Mouse (Mus musculus) activated CD4-positive, CD25-positive, alpha-beta regulatory T cell, adult 4 months (primary cell): Measurements from ENCODE around the gene Nptn. TPM values are rescaled to one million over a fixed set of nuclear protein-coding genes. Genes with fewer than 3 reads are reported as not detected.
"Not testable (repeated sequence)": the region's sequence is repeated elsewhere in the genome, so short reads cannot be mapped to it uniquely, and the experiment has no call there.

Experiments
- ATAC-seq: one replicate; pipeline ENCODE4 v1.8.0; 2017
- polyA plus RNA-seq, 2 experiments: library from polyadenylated mRNA; unstranded; fragments of 100-300 nt; shearing (Covaris generic); gene quantifications; one replicate each; pipeline ENCODE4 v1.2.1; 2017

The Nptn gene
- polyA plus RNA-seq, 2 experiments from 2014 or later = 106 to 119 TPM

DNA sequence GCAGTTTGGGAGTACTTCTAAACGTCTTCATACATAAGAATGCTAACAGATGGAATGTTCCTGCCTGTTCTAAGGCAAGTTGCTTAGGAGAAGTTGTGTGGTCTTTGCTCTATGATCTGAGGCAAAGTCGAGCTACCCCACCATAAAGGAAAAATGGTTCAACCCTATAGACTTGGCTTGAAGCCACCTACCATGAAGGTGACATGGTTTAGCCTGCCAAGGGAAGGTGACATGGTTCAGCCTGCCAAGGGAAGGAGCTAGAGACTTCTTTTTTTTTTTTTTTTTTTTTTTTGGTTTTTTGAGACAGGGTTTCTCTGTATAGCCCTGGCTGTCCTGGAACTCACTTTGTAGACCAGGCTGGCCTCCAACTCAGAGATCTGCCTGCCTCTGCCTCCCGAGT is 16.1 kb upstream of the Nptn start:
- not testable (repeated sequence) for ATAC-seq

GRCm38 (mm10) chr9:58567682-58568081 is 14.4 kb upstream of the Nptn start:
- ATAC-seq = no peak

DNA sequence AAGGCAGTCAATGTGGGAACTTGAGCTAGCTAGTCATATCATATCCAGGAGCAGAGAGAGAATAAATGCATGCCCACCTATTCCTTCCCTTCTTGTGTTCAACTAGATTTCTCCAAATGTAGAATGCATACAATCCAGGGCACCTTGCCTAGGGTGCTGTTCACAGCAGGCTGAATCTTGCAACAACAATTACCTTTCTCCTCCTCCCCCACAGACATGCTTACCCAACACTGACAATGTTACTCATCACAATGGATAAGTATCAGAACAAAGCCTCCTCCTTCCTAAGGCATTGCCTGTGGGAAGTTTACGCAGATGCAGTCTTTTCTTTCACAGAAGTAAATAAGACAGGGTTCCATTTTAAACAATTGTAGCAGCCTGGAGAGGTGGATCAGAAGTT is 11.0 kb upstream of the Nptn start:
- ATAC-seq = no peak

DNA sequence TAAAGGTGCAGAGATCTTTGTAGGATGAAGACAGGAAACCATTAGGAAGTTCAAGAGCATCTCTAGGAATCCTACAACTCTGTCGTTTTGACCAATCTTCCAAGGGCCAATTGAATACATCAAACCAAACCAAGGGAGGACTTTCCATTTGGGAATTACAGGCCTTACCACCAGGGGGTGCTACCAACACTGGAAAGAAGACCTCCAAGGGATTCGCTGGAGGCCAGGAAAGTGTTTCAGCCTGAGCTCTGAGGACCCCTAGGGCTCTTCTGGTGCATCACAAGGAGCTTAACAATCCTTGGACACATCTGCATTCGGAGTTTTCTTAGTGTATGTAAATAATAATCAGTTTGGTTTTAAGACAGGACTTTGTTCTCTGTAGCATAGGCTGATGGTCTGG is 3.4 kb upstream of the Nptn start:
- ATAC-seq = no peak

DNA sequence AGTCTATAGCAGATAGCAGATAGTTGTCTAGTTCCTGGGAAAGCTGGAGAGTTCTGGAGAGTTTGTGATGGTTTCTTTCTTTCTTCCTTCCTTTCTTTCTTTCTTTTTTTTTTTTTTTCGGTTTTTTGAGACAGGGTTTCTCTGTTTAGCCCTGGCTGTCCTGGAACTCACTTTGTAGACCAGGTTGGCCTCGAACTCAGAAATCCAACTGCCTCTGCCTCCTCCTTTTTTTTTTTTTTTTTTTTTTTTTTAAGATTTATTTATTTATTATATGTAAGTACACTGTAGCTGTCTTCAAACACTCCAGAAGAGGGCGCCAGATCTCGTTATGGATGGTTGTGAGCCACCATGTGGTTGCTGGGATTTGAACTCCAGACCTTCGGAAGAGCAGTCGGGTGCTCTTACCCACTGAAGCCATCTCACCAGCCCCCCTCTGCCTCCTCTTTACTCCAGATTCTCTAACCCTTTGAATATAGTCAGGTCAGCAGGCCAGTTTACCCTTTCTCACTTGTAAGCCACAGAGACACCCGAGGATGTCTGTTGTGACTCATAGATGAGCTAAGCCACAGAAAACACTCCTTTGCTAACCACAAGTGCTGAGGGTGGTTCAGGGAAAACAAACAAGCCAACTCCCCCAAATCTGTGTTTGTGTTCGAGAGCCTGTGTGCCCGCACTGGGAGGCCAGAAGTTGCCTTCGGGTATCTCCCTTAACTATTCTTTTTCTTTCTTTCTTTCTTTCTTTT is 1.4 kb upstream of the Nptn start:
- peak; percentile 28 for ATAC-seq

- ATAC-seq = no peak
These were observed 633 bp upstream of the Nptn start for GRCm38 (mm10) chr9:58581283-58581930.

GRCm38 (mm10) chr9:58582581-58583266 is 684 bp downstream of the Nptn start:
- ATAC-seq = peak; percentile 4

DNA sequence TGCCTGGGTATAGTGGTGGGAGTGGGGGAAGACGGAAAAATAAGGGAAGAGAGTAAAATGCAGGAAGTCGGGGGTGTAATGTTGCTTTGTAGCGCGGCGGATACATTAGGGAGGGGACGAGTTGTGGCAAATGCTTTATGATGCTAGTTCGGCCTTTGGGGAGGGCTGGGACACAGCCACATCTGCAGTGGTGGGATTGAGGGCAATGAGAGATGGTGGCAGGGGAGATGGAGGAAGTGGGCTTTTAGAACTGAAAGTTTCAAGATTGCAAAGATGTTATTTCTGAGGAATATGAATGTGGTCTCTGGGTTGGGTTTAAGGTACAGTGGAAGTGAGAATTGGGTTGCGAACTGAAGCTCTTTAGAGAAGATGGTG is 1.2 kb downstream of the Nptn start:
- ATAC-seq = no peak

DNA sequence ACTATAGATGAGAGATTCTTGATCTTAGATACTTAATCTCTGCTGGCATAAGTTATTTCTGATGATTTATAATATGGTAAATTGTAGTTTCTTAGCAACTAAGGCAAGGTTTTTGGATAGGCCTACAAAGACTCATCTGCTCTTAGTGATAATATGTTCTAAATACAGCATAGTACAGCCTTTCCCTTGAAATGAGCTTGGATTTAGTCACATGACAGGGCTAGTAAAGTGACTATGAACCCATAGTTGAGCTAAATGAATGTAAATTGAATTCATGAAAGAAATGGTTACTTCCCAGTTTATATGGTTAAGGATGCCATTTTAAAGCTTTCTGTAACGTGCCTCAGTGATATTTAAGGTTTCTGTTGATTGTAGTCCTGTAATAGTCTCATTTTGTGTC is 2.3 kb downstream of the Nptn start:
- ATAC-seq = no peak

GRCm38 (mm10) chr9:58588657-58589056 is 6.6 kb downstream of the Nptn start:
- no peak for ATAC-seq

DNA sequence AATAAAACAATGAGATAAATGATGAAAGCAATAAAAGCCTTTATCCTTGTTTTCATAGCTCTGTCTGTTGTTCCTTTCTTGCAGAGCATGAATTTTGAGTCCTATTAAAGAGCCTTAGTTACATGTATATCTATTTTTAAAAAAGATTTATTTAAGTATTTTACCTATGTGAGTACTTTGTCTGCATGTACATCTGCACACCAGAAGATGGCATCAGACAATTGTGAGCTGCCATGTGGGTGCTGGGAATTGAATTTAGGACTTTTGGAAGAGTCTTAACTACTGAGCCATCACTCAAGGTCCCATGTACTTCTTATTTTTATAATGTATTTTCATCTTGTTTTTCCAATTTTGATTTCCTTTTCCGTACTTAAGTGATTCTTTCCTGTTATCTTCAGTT is 13.3 kb downstream of the Nptn start:
- no peak for ATAC-seq

DNA sequence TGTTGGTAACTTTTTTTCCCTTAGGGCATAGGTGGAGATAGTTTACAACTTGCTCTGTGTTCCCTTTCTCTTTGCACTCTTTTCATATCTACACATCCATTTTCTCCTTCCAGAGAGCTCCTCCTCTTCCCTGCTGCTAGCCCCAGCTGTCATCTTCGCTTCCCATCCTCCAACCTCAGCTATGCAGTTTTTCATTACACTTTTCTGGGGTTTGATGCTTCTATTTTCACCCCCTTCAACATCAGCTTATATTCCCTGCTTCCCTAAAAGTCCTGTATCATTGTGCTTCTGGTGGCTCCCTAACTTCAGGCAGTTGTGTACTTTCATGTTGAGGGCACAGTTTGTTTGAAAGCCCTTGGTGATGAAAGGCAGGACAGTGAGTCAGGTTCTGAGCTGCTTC is 31.8 kb downstream of the Nptn start:
- ATAC-seq = no peak

DNA sequence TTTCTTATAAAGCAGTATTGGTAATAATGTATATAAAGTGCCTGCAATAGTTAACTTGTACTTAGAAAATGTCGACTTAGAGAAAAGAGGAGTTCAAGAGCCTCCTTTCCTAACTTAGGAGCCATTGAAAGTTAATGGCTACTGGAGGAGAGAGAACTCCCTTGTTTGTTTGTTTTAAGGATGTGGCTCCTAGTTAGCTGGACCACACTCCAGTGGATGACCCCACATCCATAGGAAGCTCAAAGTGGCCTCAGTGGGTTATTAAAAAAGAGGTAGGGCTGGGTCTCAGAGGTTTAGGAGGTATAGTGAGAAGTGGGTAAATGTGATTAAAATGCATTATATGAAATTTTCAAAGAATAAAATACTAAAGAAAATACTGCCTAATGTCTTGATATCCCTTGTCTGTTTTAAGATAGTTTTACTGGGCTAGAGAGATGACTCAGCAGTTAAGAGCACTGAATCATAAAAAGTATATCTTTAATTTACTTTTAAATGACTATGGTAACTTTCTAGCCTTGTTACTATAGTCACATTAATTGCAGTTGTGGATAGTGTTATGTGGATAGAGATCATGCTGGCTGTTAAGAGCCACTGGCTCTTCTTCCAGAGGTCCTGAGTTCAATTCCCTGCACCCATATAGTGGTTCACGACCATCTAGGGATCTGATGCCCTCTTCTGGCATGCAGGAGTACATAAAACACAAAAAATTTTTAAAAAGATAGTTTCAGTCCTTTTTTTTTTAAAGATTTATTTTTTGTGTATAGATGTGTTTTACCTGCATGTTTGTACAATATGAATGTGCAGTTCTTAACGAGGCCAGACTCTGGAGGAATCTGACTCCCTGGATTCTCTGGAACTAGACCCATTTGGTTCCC is 33.3 kb downstream of the Nptn start:
- ATAC-seq = no peak

DNA sequence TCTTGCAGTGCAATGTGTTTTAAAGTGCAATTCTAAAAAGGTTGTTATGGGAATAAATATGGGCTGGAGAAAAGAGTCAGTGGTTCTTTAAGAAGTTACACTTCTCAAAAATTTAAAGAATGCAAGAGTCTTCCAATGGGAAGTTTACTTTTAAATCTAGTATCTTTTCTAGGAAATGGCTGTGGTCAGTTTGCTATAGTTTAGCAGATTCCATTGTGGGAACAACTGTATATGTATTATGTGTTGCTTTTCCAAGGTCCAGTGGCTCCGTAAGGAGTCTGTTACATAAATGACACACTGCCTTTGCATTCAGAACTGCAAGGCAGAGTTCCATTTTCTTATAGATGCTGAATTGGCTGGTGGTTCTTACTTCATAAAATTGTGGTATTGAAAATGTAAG is 41.0 kb downstream of the Nptn start:
- ATAC-seq = no peak

- ATAC-seq = peak; percentile 59
These were observed 45.2 kb downstream of the Nptn start for GRCm38 (mm10) chr9:58627197-58627596.

- ATAC-seq = no peak
These were observed 48.4 kb downstream of the Nptn start for GRCm38 (mm10) chr9:58630441-58630840.

DNA sequence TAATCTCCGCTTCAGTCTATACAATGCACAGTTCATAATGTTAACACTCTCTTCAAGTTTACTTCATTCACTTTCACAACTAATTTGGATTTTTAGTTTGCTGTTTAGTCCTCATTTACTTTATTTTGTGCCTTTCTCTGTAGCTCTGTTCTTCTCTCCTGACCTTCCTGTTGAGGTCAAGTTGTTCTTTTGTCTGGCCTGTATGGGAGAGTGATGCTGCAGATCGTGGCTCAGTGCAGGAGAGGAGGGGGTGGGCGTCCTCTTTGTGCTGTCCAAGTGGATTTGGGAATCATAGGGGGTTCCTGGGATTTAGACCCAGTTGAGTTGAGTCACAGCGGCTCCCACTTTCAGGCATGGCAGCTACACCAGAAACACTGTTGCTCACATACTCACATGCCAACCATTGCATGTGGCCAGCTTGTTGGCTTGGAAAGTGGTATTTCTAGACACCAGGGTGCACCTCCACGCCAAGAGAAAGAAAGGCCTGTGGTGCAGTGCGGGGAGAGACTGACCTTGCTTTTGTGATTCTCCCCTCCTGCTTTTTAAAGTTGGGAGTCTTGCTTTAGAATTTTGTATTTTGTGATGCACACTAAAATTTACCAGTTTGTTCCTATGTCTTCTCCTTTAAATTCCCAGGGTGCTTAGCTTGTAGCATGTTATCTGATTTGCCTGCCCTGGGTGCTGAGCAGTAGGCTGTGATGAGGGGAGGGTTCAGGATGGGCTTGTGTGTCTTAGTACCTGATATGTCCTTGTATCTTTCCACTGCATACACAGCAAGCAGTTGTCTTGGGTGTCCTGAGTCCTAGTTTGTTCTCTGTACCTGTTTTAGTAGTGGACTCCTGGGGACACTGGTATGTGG is 66.6 kb downstream of the Nptn start:
- ATAC-seq = no peak

- ATAC-seq = no peak
These were observed 67.2 kb downstream of the Nptn start for GRCm38 (mm10) chr9:58649265-58649626.

DNA sequence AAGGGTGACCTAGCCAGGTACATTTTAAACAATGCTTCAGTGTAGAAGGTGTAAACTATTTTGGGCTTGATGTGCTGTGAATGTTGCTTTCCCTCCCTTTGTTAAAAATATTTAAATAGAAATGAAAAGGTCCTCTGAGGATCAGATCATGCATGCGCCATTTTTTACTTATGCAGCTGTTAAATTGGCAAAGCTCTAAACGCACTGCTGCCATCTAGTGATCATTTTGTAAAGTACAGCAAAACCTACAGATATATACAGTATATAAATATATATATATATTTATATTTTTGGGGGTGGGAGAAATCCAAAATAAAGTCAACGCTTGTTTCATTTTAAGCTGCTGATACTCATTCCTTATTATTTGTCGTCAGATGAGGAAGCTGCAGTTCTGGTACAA is 70.0 kb downstream of the Nptn start:
- no peak for ATAC-seq

DNA sequence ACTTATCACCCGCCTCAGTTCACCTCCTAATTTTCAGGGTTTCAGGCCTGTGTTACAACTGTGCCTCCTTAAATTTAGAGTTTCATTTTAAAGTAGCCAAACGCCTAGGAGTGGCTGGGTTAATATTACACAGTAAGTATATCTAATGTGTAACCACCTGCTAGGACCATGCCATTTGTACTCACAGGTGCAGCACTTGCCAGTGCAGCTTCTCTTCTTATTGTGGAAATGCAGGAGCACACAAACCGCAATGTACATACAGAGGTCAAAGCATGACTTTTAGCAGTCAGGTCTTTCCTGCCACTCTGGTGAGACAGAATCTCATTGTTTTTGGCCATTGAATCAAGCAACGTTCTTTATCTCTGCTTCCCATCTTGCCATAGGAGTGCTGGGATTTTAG is 72.5 kb downstream of the Nptn start:
- ATAC-seq = no peak

DNA sequence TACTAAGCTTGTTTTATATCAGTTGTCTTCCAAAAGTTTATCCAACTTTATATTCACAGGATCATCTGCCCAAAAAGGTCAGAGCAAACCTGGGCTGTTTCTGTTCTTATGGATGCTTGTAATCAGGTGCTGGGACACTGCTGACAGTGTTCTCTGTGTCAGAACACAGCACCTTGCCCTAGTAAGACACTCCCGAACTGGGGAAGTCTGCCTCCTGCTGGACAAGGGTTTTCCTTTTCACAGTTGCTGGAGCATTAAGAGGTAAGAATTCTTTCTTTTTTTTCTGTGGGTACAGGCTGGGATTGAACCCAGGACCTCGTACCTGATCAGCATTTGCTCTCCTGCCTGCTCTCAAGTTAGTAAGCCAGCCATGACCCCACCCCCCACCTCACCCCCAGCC is 74.4 kb downstream of the Nptn start:
- no peak for ATAC-seq

- ATAC-seq = no peak
These were observed 74.8 kb downstream of the Nptn start for GRCm38 (mm10) chr9:58656824-58657223.
